Mouse (Mus musculus): ENCODE results near the gene Lrpprc.

DNA sequence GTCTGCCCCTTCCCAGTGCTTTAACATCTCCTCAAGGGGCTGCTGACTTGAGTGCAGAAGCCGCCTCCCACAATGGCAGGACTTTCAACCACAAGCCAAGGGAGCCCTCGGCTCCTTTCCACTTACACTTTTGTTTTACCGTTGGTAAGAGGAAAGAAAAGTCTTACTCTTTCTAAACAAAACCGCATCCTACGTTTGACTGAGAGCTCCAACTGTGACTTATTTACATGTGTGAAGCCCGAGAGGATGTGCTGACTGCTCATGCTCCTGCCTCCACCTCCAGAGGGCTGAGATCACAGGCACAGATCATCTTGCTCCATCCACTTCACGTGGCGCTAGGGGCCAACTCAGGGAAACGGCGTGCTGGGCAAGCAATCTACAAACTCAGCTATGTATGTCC lies 32.2 kb downstream of the Lrpprc start:
- no peak for TF ChIP-seq CTCF (IDR thresholded peaks at IDR 0.05; ENCODE audit: control insufficient read depth, insufficient read depth, insufficient read length)
- TF ChIP-seq FOSL1 (IDR thresholded peaks at IDR 0.05; ENCODE audit: insufficient read depth, low read length, poor library complexity, severe bottlenecking) = no peak
- TF ChIP-seq CEBPB (IDR thresholded peaks at IDR 0.05; ENCODE audit: low read depth) = no peak
- no peak for TF ChIP-seq USF1 (IDR thresholded peaks at IDR 0.05; ENCODE audit: low read depth)
- no peak for TF ChIP-seq MYOD1 (IDR thresholded peaks at IDR 0.05; ENCODE audit: control insufficient read depth, insufficient read length, low read depth)
- no peak for TF ChIP-seq MAX (IDR thresholded peaks at IDR 0.05)
- no peak for TF ChIP-seq MYOG (IDR thresholded peaks at IDR 0.05; ENCODE audit: control insufficient read depth, extremely low read depth, insufficient read length)

All from C2C12 (cell line).